Mouse (Mus musculus) intestine, postnatal 0 days (tissue): ENCODE measurements at regions not wholly inside any gene's neighbourhood (a gene's known extent, or its start where the extent isn't known, plus 50 kb on each side); places are given as distances from the start of the nearest gene placed in this dataset.

Experiments
- ATAC-seq: fragments of 200-750 bp; cut with Nextera tagmentation; 2 replicates; pipeline ENCODE4 v1.8.0; 2017; ENCODE audit warnings: mild to moderate bottlenecking, moderate TSS enrichment, moderate library complexity
- H3K27ac ChIP-seq: fragments of 300-500 bp; sonication (generic); 2 replicates; pipeline ENCODE4 v1.5.1; 2014; ENCODE audit warnings: mild to moderate bottlenecking, low read depth, low read length, moderate library complexity
- H3K27me3 ChIP-seq: fragments of 300-500 bp; sonication (generic); replicated peaks from 2 replicates; pipeline ENCODE4 v1.6.1; 2014; ENCODE audit warnings: low read length, mixed read lengths; ENCODE audit not compliant: control insufficient read depth, insufficient read depth
- H3K36me3 ChIP-seq: fragments of 300-500 bp; sonication (generic); 2 replicates; pipeline ENCODE4 v1.6.1; 2014; ENCODE audit warnings: mild to moderate bottlenecking, moderate library complexity; ENCODE audit not compliant: control insufficient read depth, insufficient read depth
- H3K4me1 ChIP-seq: fragments of 300-500 bp; sonication (generic); replicated peaks from 2 replicates; pipeline ENCODE4 v1.6.1; 2014; ENCODE audit warnings: antibody characterized with exemption, low read length, mixed read lengths; ENCODE audit not compliant: control insufficient read depth, insufficient read depth
- H3K4me2 ChIP-seq: fragments of 300-500 bp; sonication (generic); replicated peaks from 2 replicates; pipeline ENCODE4 v1.6.1; 2014; ENCODE audit warnings: low read depth, mild to moderate bottlenecking, moderate library complexity
- H3K4me3 ChIP-seq: fragments of 300-500 bp; sonication (generic); 2 replicates; pipeline ENCODE4 v1.5.1; 2014; ENCODE audit warnings: low read depth, low read length
- H3K9ac ChIP-seq: fragments of 300-500 bp; sonication (generic); 2 replicates; pipeline ENCODE4 v1.6.1; 2014; ENCODE audit warnings: mild to moderate bottlenecking, low read depth, low read length
- H3K9me3 ChIP-seq: fragments of 300-500 bp; sonication (generic); 2 replicates; pipeline ENCODE4 v1.6.1; 2016; ENCODE audit warnings: mixed run types; ENCODE audit not compliant: control insufficient read depth
- CTCF ChIP-seq: sonication (generic); IDR thresholded peaks from 2 replicates; pipeline ENCODE4 v1.5.1; 2016; ENCODE audit warnings: low read depth, mild to moderate bottlenecking, control low read depth, antibody characterized with exemption, moderate library complexity
- WGBS: fragments of 180-500 bp; shearing (Covaris S2); extraction: QIAGEN DNeasy Blood & Tissue Kit; methylation state at CpG from one replicate; pipeline ENCODE4 v1.1.7; 2014; 5-methylcytosine and 5-hydroxymethylcytosine counted together

DNA sequence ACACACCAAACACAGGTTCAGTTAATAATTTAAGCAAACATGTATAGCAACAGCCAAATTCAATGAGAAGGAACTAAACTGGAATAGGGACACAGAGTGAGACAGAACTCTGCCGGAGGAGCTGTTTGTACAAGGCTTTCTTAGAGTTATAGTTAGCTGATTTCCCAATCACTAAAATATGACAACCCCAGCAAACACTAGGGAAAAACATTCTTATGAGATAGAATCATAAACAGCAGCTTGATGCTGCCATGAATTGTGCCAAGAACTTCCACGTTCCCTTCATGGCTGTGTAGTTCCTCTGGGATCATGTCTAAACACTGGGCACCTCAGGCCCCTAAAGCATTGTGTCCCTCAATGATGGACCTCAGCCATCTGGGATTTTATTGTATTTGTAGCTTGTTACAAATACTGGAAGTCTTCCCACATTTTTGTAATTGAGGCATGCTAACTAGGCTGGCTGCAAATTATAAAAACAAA, 1033.4 kb downstream of the Fam19a2 start:
- H3K9me3 ChIP-seq: no peaks in the 10 kb centered on the region
- H3K36me3 ChIP-seq: no peaks in the 10 kb centered on the region
- TF ChIP-seq CTCF: no peak
- no peak overlapping the region for H3K9ac ChIP-seq
- no peak overlapping the region for H3K27ac ChIP-seq
- no peak for ATAC-seq
- H3K4me2 ChIP-seq: no peak overlapping the region
- H3K4me3 ChIP-seq: no peak overlapping the region
- H3K4me1 ChIP-seq: no peaks in the 10 kb centered on the region
- 71% methylated on average over 2 of the region's 2 CpGs for WGBS
- no peaks in the 10 kb centered on the region for H3K27me3 ChIP-seq

DNA sequence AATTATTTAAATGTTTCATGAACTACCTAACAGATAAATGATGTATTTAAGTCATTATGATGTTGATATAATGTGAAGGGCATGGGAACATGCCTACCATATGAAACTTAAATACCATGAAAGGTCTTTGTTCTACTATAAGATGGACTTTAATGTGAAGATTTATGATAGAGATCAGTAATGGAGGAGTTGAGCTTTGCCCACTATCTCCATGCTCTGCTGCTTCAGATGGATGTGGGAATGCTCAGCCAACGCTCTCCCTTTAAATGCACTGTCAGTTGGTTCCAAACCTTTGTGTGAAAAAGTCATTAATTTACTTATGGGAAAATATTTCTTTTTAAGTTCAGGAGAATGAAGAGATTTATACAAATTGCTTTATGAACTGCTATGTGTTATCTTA, 1040.9 kb downstream of the Fam19a2 start:
- WGBS: 88% methylated on average over 1 of the region's 1 CpGs
- Histone ChIP-seq H3K36me3 (no peaks in the 10 kb centered on the region), H3K9ac (no peak overlapping the region), H3K4me3 (no peak overlapping the region), H3K4me1 (no peaks in the 10 kb centered on the region), H3K27ac (no peak overlapping the region), H3K27me3 (no peaks in the 10 kb centered on the region), H3K9me3 (no peaks in the 10 kb centered on the region), H3K4me2 (no peak overlapping the region)
- no peak for ATAC-seq
- TF ChIP-seq CTCF: no peak

DNA sequence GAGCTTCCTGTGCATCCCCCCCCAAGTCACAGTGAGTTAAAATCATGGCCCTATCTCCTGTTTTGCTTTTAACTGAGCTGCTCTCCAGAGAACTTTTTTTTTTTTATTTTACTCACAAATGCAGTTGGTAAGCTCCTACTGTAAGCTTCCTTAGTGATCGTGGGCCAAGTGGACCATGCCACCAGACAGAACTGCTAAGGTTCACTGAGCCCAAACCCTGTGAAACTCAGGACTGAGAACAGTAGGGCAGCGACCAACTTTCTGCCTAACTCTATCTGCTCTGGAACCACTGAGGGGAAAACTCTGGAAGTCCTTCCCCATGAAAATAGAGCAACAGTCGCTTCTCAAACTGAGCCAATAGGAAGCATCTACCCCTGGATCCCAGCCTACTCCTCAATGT, 1041.8 kb downstream of the Fam19a2 start:
- Histone ChIP-seq H3K9ac (no peak overlapping the region), H3K9me3 (no peaks in the 10 kb centered on the region), H3K36me3 (no peaks in the 10 kb centered on the region), H3K4me3 (no peak overlapping the region), H3K4me2 (no peak overlapping the region), H3K27me3 (no peaks in the 10 kb centered on the region), H3K4me1 (no peaks in the 10 kb centered on the region), H3K27ac (no peak overlapping the region)
- 88% methylated on average over 3 of the region's 3 CpGs for WGBS
- ATAC-seq: no peak
- TF ChIP-seq CTCF: no peak

DNA sequence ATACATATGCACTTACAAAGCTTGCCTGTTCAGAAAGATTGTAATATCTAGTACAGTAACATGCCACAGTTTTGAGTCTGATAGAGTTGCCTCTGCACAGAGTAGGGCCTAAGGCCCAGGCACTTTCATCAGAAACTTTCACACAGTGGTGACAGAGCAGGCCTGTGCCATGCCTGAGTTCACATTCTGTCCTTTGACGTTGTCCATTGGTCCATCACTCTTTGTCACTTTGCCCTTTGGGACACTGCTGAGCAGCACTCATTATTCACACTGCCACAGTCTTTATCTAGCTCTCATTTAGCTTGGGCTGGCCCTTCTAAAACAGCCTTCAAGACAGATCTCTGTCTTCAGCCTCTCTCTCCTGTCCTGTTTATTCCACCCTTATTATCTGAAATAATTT, 1055.0 kb downstream of the Fam19a2 start:
- no peaks in the 10 kb centered on the region for H3K27me3 ChIP-seq
- no peak for ATAC-seq
- H3K4me1 ChIP-seq: no peaks in the 10 kb centered on the region
- no peak overlapping the region for H3K4me2 ChIP-seq
- no peaks in the 10 kb centered on the region for H3K36me3 ChIP-seq
- H3K9me3 ChIP-seq: no peaks in the 10 kb centered on the region
- no peak overlapping the region for H3K9ac ChIP-seq
- H3K27ac ChIP-seq: no peak overlapping the region
- 46% methylated on average over 1 of the region's 1 CpGs for WGBS
- no peak for TF ChIP-seq CTCF
- no peak overlapping the region for H3K4me3 ChIP-seq

DNA sequence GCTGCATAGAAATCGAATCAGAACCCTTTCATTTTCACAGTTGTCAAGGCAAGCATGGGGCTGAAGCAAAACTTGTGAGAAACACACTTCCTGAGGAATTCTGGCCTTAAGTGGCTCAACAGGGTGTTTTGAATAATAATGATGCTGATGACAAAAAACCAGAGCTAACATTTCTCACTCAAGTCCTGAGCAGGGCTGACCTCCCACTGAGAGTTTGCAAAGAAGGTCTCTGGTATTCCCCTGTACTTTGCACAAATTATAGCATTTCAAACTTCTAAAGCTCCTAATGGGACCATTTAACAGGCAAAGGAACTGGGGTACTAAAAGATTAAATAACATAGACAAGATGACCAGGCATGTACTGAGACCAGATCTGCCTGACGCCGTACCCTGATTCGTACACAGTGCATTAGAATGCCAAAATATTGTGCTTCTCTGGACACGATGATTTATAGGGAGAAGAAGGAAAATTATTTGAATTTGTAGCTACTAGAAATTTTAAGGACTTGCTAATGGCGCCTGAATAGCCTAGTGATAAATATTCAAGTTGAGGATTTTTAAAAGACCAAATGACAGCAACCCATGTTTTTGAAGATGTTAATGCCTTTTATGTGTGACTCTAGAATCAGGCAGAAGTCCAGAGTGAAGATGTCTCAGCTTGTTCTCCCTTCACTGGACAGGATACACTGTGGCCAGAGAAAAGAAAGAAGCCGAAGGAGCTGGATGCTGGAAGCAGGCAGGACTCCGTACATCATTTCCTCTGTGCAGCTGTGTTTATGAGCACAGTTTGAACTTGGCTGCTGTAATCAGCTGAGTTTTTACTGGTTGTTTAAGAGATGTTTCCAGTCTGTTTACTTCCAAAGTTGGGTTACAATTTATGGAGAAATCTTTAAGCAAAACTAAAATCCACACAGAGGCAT, 1056.7 kb downstream of the Fam19a2 start:
- no peak for ATAC-seq

DNA sequence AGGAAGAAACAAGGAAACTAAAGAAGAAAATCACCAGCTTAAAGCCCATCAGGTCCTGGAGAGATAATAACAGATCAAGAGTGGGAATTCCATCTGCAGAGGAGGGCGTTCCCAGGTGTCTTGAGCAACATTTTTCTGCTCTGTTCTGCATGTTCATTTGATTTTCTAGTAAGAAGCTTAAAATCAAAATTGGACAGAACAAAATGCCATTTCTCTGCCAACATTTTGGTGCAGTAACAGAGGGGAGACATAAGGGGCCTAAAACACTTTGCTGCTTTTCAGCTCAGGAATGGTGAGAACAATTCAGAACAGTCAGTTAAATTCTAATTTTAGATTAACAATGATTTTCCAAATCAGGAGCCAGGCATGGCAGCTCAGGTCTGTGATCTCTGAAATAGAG, 1056.8 kb downstream of the Slc16a7 start:
- no peak overlapping the region for H3K4me3 ChIP-seq
- H3K4me2 ChIP-seq: no peak overlapping the region
- no peak for ATAC-seq
- no peaks in the 10 kb centered on the region for H3K27me3 ChIP-seq
- no peaks in the 10 kb centered on the region for H3K36me3 ChIP-seq
- no peak overlapping the region for H3K9ac ChIP-seq
- H3K27ac ChIP-seq: no peak overlapping the region
- 83% methylated on average over 1 of the region's 1 CpGs for WGBS
- no peaks in the 10 kb centered on the region for H3K9me3 ChIP-seq
- H3K4me1 ChIP-seq: no peaks in the 10 kb centered on the region
- TF ChIP-seq CTCF: no peak

More for the DNA sequence above, 1056.7 kb downstream of the Fam19a2 start:
- no peaks in the 10 kb centered on the region for H3K9me3 ChIP-seq
- H3K4me2 ChIP-seq: no peak overlapping the region
- H3K4me1 ChIP-seq: no peaks in the 10 kb centered on the region
- H3K27me3 ChIP-seq: no peaks in the 10 kb centered on the region
- H3K4me3 ChIP-seq: no peak overlapping the region
- H3K36me3 ChIP-seq: no peaks in the 10 kb centered on the region
- TF ChIP-seq CTCF: no peak
- no peak overlapping the region for H3K9ac ChIP-seq
- 62% methylated on average over 8 of the region's 8 CpGs for WGBS
- H3K27ac ChIP-seq: no peak overlapping the region
